Mouse (Mus musculus) adrenal gland, postnatal 25 days (tissue): ENCODE data around the gene Gm5890. TPM values are rescaled to one million over a fixed set of nuclear protein-coding genes. Genes with fewer than 3 reads are reported as not detected.
"Not testable (repeated sequence)": the region's sequence is repeated elsewhere in the genome, so short reads cannot be mapped to it uniquely, and the experiment has no call there.

Source experiments
- DNase-seq: peaks from one replicate; pipeline ENCODE4 v3.0.0; 2021; ENCODE audit warnings: mixed read lengths
- long read RNA-seq: library from polyadenylated mRNA; stranded (forward); transcript quantifications from one replicate; pipeline ENCODE4 v2.0.0, GENCODE M21; 2021
- total RNA-seq: library from RNA; stranded (reverse); gene quantifications from 2 replicates; pipeline ENCODE4 v1.2.3, GENCODE M21; 2021

Gm5890 gene
- total RNA-seq: not detected in 2 replicates
- long read RNA-seq: 0 reads

- not testable (repeated sequence) for DNase-seq
These were observed at the start of gene Gm5890 for GRCm38 (mm10) chr7:20262734-20263133. Gene Gm5890, minus strand, starts transcription at chr7:20262834.

DNA sequence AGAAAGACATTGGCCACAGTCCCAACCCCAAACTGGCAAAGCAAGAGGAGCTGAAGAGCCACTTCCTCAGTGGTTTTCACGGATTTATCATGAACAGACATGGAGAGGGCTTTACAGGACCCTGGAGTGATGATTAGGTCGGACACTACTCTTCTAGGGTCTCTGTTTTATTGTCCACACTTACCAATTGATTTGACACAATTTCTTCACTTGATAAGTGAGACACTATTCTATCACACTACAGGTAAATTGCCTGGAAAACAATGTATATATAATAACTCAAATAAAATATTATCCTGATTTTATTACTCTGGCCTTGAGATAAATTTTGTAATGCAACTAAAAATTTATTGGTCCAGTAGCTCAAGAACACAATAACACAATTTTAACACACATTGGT is 28.9 kb downstream of the Gm5890 start, which contains the start of gene Gm4498:
TSS of gene Gm4498 (minus strand) at position 101 of the 400 bp plus-strand sequence.
- DNase-seq: not testable (repeated sequence)

Other genes starting within 250 kb of the Gm5890 start
- not detected in 2 replicates for gene Vmn1r91, start 163.2 kb downstream of the Gm5890 start, total RNA-seq
- not detected in 2 replicates for gene Gm16442, start 140.3 kb downstream of the Gm5890 start, total RNA-seq
- gene Vmn1r93, start 123.7 kb downstream of the Gm5890 start, total RNA-seq: not detected in 2 replicates
- not detected in 2 replicates for gene Vmn1r94, start 94.5 kb downstream of the Gm5890 start, total RNA-seq
- not detected in 2 replicates for gene Vmn1r95, start 69.1 kb downstream of the Gm5890 start, total RNA-seq
- not detected in 2 replicates for gene Gm6164, start 57.2 kb downstream of the Gm5890 start, total RNA-seq
- gene Gm4498, start 29.0 kb downstream of the Gm5890 start, total RNA-seq: not detected in 2 replicates
- not detected in 2 replicates for gene Gm4133, start 71.2 kb upstream of the Gm5890 start, total RNA-seq
- gene Gm5728, start 112.6 kb upstream of the Gm5890 start, total RNA-seq: not detected in 2 replicates
- not detected in 2 replicates for gene Vmn1r100, start 155.1 kb upstream of the Gm5890 start, total RNA-seq
- not detected in 2 replicates for gene Vmn1r101, start 179.8 kb upstream of the Gm5890 start, total RNA-seq
- not detected in 2 replicates for gene Gm10670, start 212.1 kb upstream of the Gm5890 start, total RNA-seq
- gene Vmn1r103, start 247.7 kb upstream of the Gm5890 start, total RNA-seq: not detected in 2 replicates